8 mouse cellular contexts compared by ENCODE assay signal in genomic region chr16:90523373-90523772, GRCm38 (mm10).
DNase-seq lines count a peak whose midpoint lies in the region; ATAC-seq lines count a peak whose summit lies in the region.

No protein-coding gene starts in this region.

- H3K9me3 ChIP-seq in heart, embryonic 12.5 days (replicated peaks), result no peaks in the 10 kb centered on the region
- H3K9me3 ChIP-seq in midbrain, embryonic 10.5 days (replicated peaks), result peaks cover 5% of the 10 kb centered on the region; the same call in 1 of the 2 replicates
- H3K9me3 ChIP-seq in midbrain, embryonic 14.5 days (ENCODE audit: control insufficient read depth, low read length), result no peaks in the 10 kb centered on the region
- H3K9me3 ChIP-seq in embryonic facial prominence, embryonic 13.5 days, result no peaks in the 10 kb centered on the region
- H3K9me3 ChIP-seq in limb, embryonic 12.5 days, result no peaks in the 10 kb centered on the region

- H3K36me3 ChIP-seq in heart, embryonic 12.5 days, result no peaks in the 10 kb centered on the region
- H3K36me3 ChIP-seq in midbrain, embryonic 10.5 days, result no peaks in the 10 kb centered on the region
- H3K36me3 ChIP-seq in midbrain, embryonic 14.5 days (ENCODE audit: control insufficient read depth, insufficient read depth, low read length), result no peaks in the 10 kb centered on the region
- no peaks in the 10 kb centered on the region for H3K36me3 ChIP-seq in embryonic facial prominence, embryonic 13.5 days
- no peaks in the 10 kb centered on the region for H3K36me3 ChIP-seq in limb, embryonic 12.5 days

- 23% methylated on average over 6 of the region's 6 CpGs for WGBS in heart, embryonic 12.5 days
- 46% methylated on average over 6 of the region's 6 CpGs for WGBS in midbrain, embryonic 10.5 days
- 47% methylated on average over 6 of the region's 6 CpGs for WGBS in midbrain, embryonic 14.5 days
- 21% methylated on average over 6 of the region's 6 CpGs for WGBS in embryonic facial prominence, embryonic 13.5 days
- WGBS in limb, embryonic 12.5 days, result 13% methylated on average over 6 of the region's 6 CpGs

- peak overlapping the region; percentile 3; the same call in 1 of the 2 replicates for H3K27ac ChIP-seq in heart, embryonic 12.5 days (ENCODE audit: poor library complexity, severe bottlenecking)
- H3K27ac ChIP-seq in midbrain, embryonic 10.5 days (replicated peaks), result peak overlapping the region; percentile 93
- H3K27ac ChIP-seq in midbrain, embryonic 14.5 days (replicated peaks; ENCODE audit: low read depth, low read length), result no peak overlapping the region
- peak overlapping the region; percentile 51; the same call in 1 of the 2 replicates for H3K27ac ChIP-seq in embryonic facial prominence, embryonic 13.5 days
- peak overlapping the region; percentile 71 for H3K27ac ChIP-seq in limb, embryonic 12.5 days

- no peak overlapping the region for H3K4me3 ChIP-seq in heart, embryonic 12.5 days
- no peak overlapping the region for H3K4me3 ChIP-seq in midbrain, embryonic 10.5 days
- H3K4me3 ChIP-seq in midbrain, embryonic 14.5 days (replicated peaks; ENCODE audit: low read depth, low read length), result no peak overlapping the region
- H3K4me3 ChIP-seq in embryonic facial prominence, embryonic 13.5 days, result no peak overlapping the region
- no peak overlapping the region for H3K4me3 ChIP-seq in limb, embryonic 12.5 days (replicated peaks)

- ATAC-seq in heart, embryonic 12.5 days (ENCODE audit: insufficient number of reproducible peaks, low FRiP score), result no peak
- ATAC-seq in midbrain, embryonic 14.5 days (ENCODE audit: low FRiP score, low TSS enrichment), result no peak
- ATAC-seq in embryonic facial prominence, embryonic 13.5 days (ENCODE audit: insufficient number of reproducible peaks, insufficient read depth, low FRiP score, low TSS enrichment, low read depth), result no peak
- ATAC-seq in limb, embryonic 12.5 days (ENCODE audit: insufficient number of reproducible peaks, insufficient read depth, low FRiP score, low TSS enrichment, low read depth), result peak; percentile 76

- DNase-seq in heart, adult 8-10 months (ENCODE audit: low spot score), result no peak
- no peak for DNase-seq in midbrain, embryonic 10.5 days (ENCODE audit: low spot score)
- no peak for DNase-seq in midbrain, embryonic 14.5 days
- DNase-seq in frontal cortex, postnatal 36 days (ENCODE audit: low spot score in 2 of 2), result no peak
- no peak for DNase-seq in urinary bladder, postnatal 14 days (ENCODE audit: low spot score)

- H3K9ac ChIP-seq in heart, embryonic 12.5 days, result no peak overlapping the region
- H3K9ac ChIP-seq in midbrain, embryonic 14.5 days (replicated peaks; ENCODE audit: low read length), result no peak overlapping the region
- no peak overlapping the region for H3K9ac ChIP-seq in embryonic facial prominence, embryonic 13.5 days
- H3K9ac ChIP-seq in limb, embryonic 12.5 days (replicated peaks), result no peak overlapping the region

- no peak overlapping the region for H3K4me2 ChIP-seq in heart, embryonic 12.5 days
- H3K4me2 ChIP-seq in midbrain, embryonic 14.5 days (ENCODE audit: low read length), result no peak overlapping the region
- H3K4me2 ChIP-seq in embryonic facial prominence, embryonic 13.5 days, result no peak overlapping the region
- H3K4me2 ChIP-seq in limb, embryonic 12.5 days, result peak overlapping the region; percentile 26; the same call in 1 of the 2 replicates

- 0 out of 2 replicates have a peak, but pooled peaks cover 5% of the 10 kb centered on the region for H3K27me3 ChIP-seq in heart, embryonic 12.5 days (replicated peaks)
- H3K27me3 ChIP-seq in midbrain, embryonic 10.5 days (ENCODE audit: low read depth, poor library complexity, severe bottlenecking), result no peaks in the 10 kb centered on the region
- no peaks in the 10 kb centered on the region for H3K27me3 ChIP-seq in midbrain, embryonic 14.5 days (ENCODE audit: control insufficient read depth, insufficient read depth, low read length)
- H3K27me3 ChIP-seq in embryonic facial prominence, embryonic 13.5 days, result no peaks in the 10 kb centered on the region
- H3K27me3 ChIP-seq in limb, embryonic 12.5 days, result 0 out of 2 replicates have a peak, but pooled peaks cover 3% of the 10 kb centered on the region

- H3K4me1 ChIP-seq in heart, embryonic 12.5 days (replicated peaks), result peaks cover 17% of the 10 kb centered on the region
- H3K4me1 ChIP-seq in midbrain, embryonic 10.5 days, result peaks cover 45% of the 10 kb centered on the region
- H3K4me1 ChIP-seq in midbrain, embryonic 14.5 days (ENCODE audit: control insufficient read depth, insufficient read depth, low read length), result peaks cover 16% of the 10 kb centered on the region
- H3K4me1 ChIP-seq in embryonic facial prominence, embryonic 13.5 days, result peaks cover 42% of the 10 kb centered on the region
- H3K4me1 ChIP-seq in limb, embryonic 12.5 days (replicated peaks), result peaks cover 55% of the 10 kb centered on the region
